Mouse (Mus musculus): ENCODE measurements around the gene Naa38.

The Naa38 gene

GRCm38 (mm10) chr11:69400083-69400850 lies 5.0 kb downstream of the Naa38 start:
- DNase-seq (ENCODE audit: low spot score) = no peak

- DNase-seq (ENCODE audit: low spot score) = peak; percentile 86
Measured at GRCm38 (mm10) chr11:69401210-69401637, 5.9 kb downstream of the Naa38 start.

- DNase-seq (ENCODE audit: low spot score) = no peak
Measured at GRCm38 (mm10) chr11:69401987-69402386, 6.7 kb downstream of the Naa38 start.

GRCm38 (mm10) chr11:69403691-69404594 lies 8.7 kb downstream of the Naa38 start:
- DNase-seq (ENCODE audit: low spot score) = no peak

- DNase-seq (ENCODE audit: low spot score) = no peak
Measured at GRCm38 (mm10) chr11:69404595-69405396, 9.5 kb downstream of the Naa38 start.

GRCm38 (mm10) chr11:69405397-69406200 lies 10.3 kb downstream of the Naa38 start:
- no peak for DNase-seq (ENCODE audit: low spot score)

- DNase-seq (ENCODE audit: low spot score) = no peak
Measured at GRCm38 (mm10) chr11:69406282-69406681, 11.0 kb downstream of the Naa38 start.

- DNase-seq (ENCODE audit: low spot score) = peak; percentile 67
Measured at GRCm38 (mm10) chr11:69406867-69407723, 11.8 kb downstream of the Naa38 start.

- DNase-seq (ENCODE audit: low spot score) = no peak
Measured at GRCm38 (mm10) chr11:69407724-69408004, 12.4 kb downstream of the Naa38 start.

GRCm38 (mm10) chr11:69408541-69409377 lies 13.5 kb downstream of the Naa38 start:
- DNase-seq (ENCODE audit: low spot score) = peak; percentile 91

- DNase-seq (ENCODE audit: low spot score) = peak; percentile 94
Measured at GRCm38 (mm10) chr11:69409378-69410044, 14.2 kb downstream of the Naa38 start.

GRCm38 (mm10) chr11:69410045-69410309 lies 14.7 kb downstream of the Naa38 start:
- DNase-seq (ENCODE audit: low spot score) = no peak

GRCm38 (mm10) chr11:69410310-69411072 lies 15.2 kb downstream of the Naa38 start:
- no peak for DNase-seq (ENCODE audit: low spot score)

- DNase-seq (ENCODE audit: low spot score) = peak; percentile 96
Measured at GRCm38 (mm10) chr11:69411073-69411535, 15.8 kb downstream of the Naa38 start.

GRCm38 (mm10) chr11:69411538-69412203 lies 16.4 kb downstream of the Naa38 start:
- peak; percentile 82 for DNase-seq (ENCODE audit: low spot score)

GRCm38 (mm10) chr11:69412548-69412947 lies 17.3 kb downstream of the Naa38 start:
- no peak for DNase-seq (ENCODE audit: low spot score)

GRCm38 (mm10) chr11:69413221-69414181 lies 18.2 kb downstream of the Naa38 start, which contains the start of gene Kdm6b:
Kdm6b (minus strand) TSS chr11:69413675.
- DNase-seq (ENCODE audit: low spot score) = peak; percentile 84
